Mouse (Mus musculus) layer of hippocampus, adult 9-11 months (tissue): ENCODE data around the gene Lcn2.
A peak's percentile ranks its signal among the peaks of the same experiment; 100 is the strongest.

Experiments
- DNase-seq: peaks from one replicate; pipeline ENCODE4 v3.0.0; 2022

Gene Lcn2

DNA sequence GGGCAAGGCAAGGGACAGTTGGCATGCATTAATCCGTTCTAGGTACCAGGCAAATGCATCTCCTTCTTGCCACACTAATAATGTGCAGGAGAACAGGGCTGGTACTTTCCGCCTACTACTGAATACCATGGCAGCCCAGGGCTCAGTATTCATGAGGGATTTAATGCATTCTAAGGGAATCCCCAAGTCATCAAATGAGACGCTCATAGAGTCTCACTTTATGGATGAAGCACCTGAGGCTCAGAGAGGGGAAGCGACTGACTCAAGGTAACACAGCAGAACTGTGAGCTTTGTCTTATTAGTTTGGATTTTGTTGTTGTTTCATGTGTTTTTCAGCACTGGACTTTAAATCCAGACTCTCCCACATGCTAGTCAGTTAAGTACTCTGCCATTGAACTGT, 46.0 kb downstream of the Lcn2 start:
- no peak for DNase-seq

DNA sequence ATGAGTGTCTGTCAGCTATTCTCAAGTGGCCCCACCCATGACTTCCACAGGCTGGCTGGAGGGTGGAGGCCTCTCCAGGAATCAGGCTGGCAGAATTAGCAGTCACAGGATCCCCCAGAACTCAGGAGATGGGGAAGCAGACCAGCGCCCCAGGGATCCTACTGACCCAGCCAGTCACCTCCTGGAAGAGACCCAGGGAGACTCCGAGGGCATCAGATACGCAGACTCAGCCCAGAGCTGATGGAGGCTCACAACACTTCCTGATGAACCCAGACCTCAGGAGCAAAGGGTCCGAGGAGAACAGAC, 46.5 kb downstream of the Lcn2 start:
- DNase-seq, result no peak

DNA sequence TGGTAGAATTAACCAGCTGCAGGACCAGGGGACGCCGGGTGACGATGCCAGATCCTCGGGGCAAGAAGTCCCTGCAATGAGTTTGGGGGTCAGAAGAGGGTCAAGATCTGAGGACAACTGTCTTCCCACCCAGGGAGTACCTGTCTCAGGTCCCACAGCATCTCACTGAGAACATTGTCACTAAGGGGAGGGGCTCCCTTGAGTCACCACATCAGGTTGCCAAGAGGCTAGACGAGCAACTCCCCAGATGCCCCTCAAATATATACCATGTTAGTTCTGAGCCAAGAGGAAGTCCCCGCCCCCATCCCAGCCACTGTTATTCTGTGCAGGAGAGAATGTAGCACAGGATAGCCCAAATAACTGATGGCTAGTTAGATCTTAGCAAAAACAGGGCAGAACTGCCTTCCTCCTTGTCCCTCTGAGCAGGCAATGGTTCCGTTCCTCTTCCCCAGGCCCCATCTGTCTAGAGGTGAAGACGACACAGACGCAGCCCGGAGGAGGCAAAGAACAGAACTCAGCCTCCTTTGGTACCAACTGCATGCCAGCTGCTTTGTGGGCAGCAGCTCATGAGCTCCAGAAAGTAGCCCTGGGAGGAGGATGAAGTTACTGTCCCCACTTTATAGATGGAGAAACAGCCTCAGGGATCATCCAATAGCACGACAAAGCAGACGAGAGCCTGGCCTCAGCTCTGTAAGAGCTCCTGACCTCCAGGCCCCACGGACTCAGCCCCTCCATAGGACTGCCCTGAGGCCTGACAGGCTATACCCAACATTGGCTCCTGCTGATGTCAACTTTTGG, 47.0 kb downstream of the Lcn2 start:
- peak; percentile 79 for DNase-seq

DNA sequence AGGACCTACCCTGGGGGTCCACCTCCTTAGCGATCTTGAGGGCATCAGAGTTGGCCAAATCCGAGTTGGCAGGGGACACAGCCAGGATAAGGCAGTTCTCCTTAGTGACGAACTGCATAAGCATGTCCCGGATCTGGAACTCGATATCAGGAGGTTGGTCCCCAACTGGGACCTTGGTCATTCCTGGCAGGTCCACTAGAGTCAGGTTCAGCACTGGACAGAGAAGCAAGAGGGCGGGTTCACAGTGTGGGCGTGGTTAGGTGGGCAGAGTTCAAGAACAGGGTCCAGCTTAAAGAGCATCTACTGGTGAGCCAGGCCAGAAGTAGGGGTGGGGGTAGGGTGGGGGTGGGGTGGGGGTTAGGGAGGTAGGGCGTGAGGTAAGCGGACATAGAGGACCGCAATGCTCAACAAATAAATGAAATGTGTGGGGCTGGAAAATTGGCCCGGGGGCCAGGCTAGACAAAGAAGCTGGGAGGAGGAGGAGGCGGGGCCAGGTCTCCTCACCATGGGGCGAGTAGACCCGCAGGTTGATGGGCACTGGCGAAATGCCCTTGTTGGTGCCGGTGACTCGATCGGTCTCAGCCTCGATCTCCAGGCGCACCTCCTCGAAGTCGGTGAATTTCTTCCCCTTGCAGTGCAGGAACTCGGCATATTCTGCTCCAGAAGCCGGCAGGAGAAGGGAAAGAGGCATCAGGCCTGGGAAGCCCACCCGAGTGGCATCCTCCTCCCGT, 48.0 kb downstream of the Lcn2 start:
- no peak for DNase-seq

DNA sequence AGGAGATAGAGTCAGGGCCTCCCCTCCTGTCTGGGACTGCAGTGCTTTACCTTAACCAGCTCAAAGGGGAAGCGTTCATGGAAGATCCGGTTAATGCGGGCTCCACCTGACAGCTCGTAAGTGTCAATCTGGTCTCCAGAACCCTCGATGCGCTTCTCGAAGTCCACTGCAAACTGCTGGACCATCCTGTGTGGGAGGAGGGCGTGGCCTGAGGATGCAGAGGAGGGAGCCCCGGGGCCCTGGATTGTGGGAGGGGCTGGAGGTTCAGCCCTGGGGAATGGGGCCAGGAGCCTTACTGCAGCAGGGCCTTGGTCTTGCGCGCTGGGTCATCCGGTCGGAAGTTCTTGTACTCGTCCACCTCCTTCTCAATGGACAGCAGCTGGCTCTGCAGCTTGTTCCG, 52.2 kb downstream of the Lcn2 start:
- DNase-seq, result no peak
